Mouse (Mus musculus) common myeloid progenitor, adult 5-6 weeks (primary cell): ENCODE measurements around the gene Kcnj9. TPM values are rescaled to one million over a fixed set of nuclear protein-coding genes. Genes with fewer than 3 reads are reported as not detected.
A peak's percentile ranks its signal among the peaks of the same experiment; 100 is the strongest.

Source experiments
- ATAC-seq: replicated peaks from 2 replicates; pipeline ENCODE4 v1.8.0; 2016; ENCODE audit warnings: low read depth, mild to moderate bottlenecking, moderate TSS enrichment, inconsistent platforms; ENCODE audit not compliant: poor library complexity, severe bottlenecking
- total RNA-seq: library from RNA; stranded (forward); fragments of 200-1000, 187-1606 nt; gene quantifications from 2 replicates; pipeline ENCODE4 v1.2.3, GENCODE M21; 2017

The Kcnj9 gene
- total RNA-seq, 1 experiment from 2014 or later, result not detected

GRCm38 (mm10) chr1:172317431-172317830 lies 11.7 kb downstream of the Kcnj9 start:
- no peak for ATAC-seq

- ATAC-seq, result no peak
Observed at GRCm38 (mm10) chr1:172314911-172315310, 14.2 kb downstream of the Kcnj9 start.

GRCm38 (mm10) chr1:172313613-172314411 lies 15.3 kb downstream of the Kcnj9 start:
- ATAC-seq, result no peak

GRCm38 (mm10) chr1:172312768-172313561 lies 16.2 kb downstream of the Kcnj9 start:
- ATAC-seq, result no peak

- peak; percentile 36 for ATAC-seq
Observed at GRCm38 (mm10) chr1:172311921-172312767, 17.0 kb downstream of the Kcnj9 start.

GRCm38 (mm10) chr1:172311248-172311906 lies 17.7 kb downstream of the Kcnj9 start:
- peak; percentile 38 for ATAC-seq

- ATAC-seq, result peak; percentile 39
Observed at GRCm38 (mm10) chr1:172309699-172310398, 19.3 kb downstream of the Kcnj9 start.

- no peak for ATAC-seq
Observed at GRCm38 (mm10) chr1:172308409-172308808, 20.7 kb downstream of the Kcnj9 start.

- no peak for ATAC-seq
Observed at GRCm38 (mm10) chr1:172307936-172308335, 21.2 kb downstream of the Kcnj9 start.

GRCm38 (mm10) chr1:172306885-172307284 lies 22.2 kb downstream of the Kcnj9 start:
- no peak for ATAC-seq

GRCm38 (mm10) chr1:172306196-172306595 lies 22.9 kb downstream of the Kcnj9 start:
- ATAC-seq, result peak; percentile 56

GRCm38 (mm10) chr1:172305635-172306034 lies 23.5 kb downstream of the Kcnj9 start:
- no peak for ATAC-seq

GRCm38 (mm10) chr1:172305153-172305552 lies 24.0 kb downstream of the Kcnj9 start:
- ATAC-seq, result no peak

GRCm38 (mm10) chr1:172304443-172304842 lies 24.7 kb downstream of the Kcnj9 start:
- peak; percentile 57 for ATAC-seq

- ATAC-seq, result 0 out of 2 replicates have a peak, but pooled peaks have one; percentile 7
Observed at GRCm38 (mm10) chr1:172302851-172303250, 26.3 kb downstream of the Kcnj9 start.

- no peak for ATAC-seq
Observed at GRCm38 (mm10) chr1:172302311-172302710, 26.8 kb downstream of the Kcnj9 start.

GRCm38 (mm10) chr1:172301180-172301579 lies 27.9 kb downstream of the Kcnj9 start:
- ATAC-seq, result no peak

GRCm38 (mm10) chr1:172300247-172300646 lies 28.9 kb downstream of the Kcnj9 start:
- ATAC-seq, result no peak

- no peak for ATAC-seq
Observed at GRCm38 (mm10) chr1:172299528-172299927, 29.6 kb downstream of the Kcnj9 start.
